Mouse (Mus musculus): ENCODE results near the gene Ccdc65.

DNA sequence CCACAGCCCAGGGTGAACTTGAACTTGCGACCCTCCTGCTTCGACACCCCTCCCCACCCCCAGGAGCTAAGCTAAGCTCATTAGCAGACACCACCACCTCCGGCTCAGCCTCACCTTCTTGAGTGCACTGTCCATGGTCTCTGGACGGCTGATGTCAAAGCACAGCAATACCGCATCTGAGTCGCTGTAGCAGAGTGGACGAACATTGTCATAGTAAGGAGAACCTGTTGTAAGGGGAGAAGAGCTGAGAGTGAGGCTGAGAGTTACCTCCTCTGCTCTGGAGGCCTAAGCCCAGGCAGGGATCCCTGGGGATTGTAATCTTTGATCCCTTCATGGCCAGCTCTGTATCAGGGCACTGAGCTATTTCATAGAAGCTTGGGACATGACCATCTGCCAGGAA lies 34.3 kb upstream of the Ccdc65 start:
- no peak for TF ChIP-seq CTCF (IDR thresholded peaks at IDR 0.05; ENCODE audit: low read depth, low read length)
- TF ChIP-seq GATA1 (IDR thresholded peaks at IDR 0.05; ENCODE audit: borderline replicate concordance, low read length), result no peak
- no peak for TF ChIP-seq TAL1 (conservative IDR thresholded peaks at IDR 0.05; ENCODE audit: low read depth, low read length)
- no peak for TF ChIP-seq GATA2 (IDR thresholded peaks at IDR 0.05; ENCODE audit: borderline replicate concordance, low read depth, low read length)

All from G1E (cell line).